Mouse (Mus musculus): ENCODE measurements around the gene Abca14. TPM values are rescaled to one million over a fixed set of nuclear protein-coding genes. Genes with fewer than 3 reads are reported as not detected.

Gene Abca14
- total RNA-seq, 1 experiment from 2014 or later: not detected

Other genes with a start within 250 kb of the Abca14 start
- not detected in 2 replicates for gene Dnah3, start 108.7 kb upstream of the Abca14 start, total RNA-seq (2017)
- gene Tmem159, start 101.6 kb upstream of the Abca14 start, total RNA-seq (2017): 1.9 and 2.0 TPM in 2 replicates
- not detected in 2 replicates for gene Zp2, start 58.7 kb upstream of the Abca14 start, total RNA-seq (2017)
- gene Anks4b, start 30.1 kb upstream of the Abca14 start, total RNA-seq (2017): 0.25 TPM in 1 of 2 replicates, not detected in the other
- gene Crym, start 1.9 kb upstream of the Abca14 start, total RNA-seq (2017): not detected in 2 replicates
- not detected in 2 replicates for gene Abca15, start 124.7 kb downstream of the Abca14 start, total RNA-seq (2017)
- gene Abca16, start 205.7 kb downstream of the Abca14 start, total RNA-seq (2017): not detected in 2 replicates